Mouse (Mus musculus): ENCODE data around the gene Nadk. TPM values are rescaled to one million over a fixed set of nuclear protein-coding genes. Genes with fewer than 3 reads are reported as not detected.

Gene Nadk
- polyA plus RNA-seq, 1 experiment from 2014 or later: 95.1 TPM

- Histone ChIP-seq H3K9me3 (ENCODE audit: control insufficient read depth, low read length) (no peaks in the 10 kb centered on the region), H3K27me3 (ENCODE audit: control insufficient read depth, insufficient read depth, low read length) (no peaks in the 10 kb centered on the region), H3K36me3 (ENCODE audit: control insufficient read depth, insufficient read depth, low read length) (peaks cover 23% of the 10 kb centered on the region), H3K27ac (replicated peaks; ENCODE audit: low read depth, low read length) (no peak overlapping the region), H3K9ac (replicated peaks; ENCODE audit: low read length) (no peak overlapping the region), H3K4me1 (ENCODE audit: control insufficient read depth, insufficient read depth, low read length) (no peaks in the 10 kb centered on the region), H3K4me3 (replicated peaks; ENCODE audit: low read depth, low read length) (no peak overlapping the region), H3K4me2 (ENCODE audit: low read length) (no peak overlapping the region)
- DNase-seq (no peak), ATAC-seq (ENCODE audit: low FRiP score, low TSS enrichment) (no peak)
- WGBS: 54% methylated on average over 1 of the region's 1 CpGs
These were observed 31.6 kb downstream of the Nadk start for GRCm38 (mm10) chr4:155593780-155594179.

- no peak overlapping the region for H3K4me3 ChIP-seq (replicated peaks; ENCODE audit: low read depth, low read length)
- H3K36me3 ChIP-seq (ENCODE audit: control insufficient read depth, insufficient read depth, low read length): 0 out of 2 replicates have a peak, but pooled peaks cover 4% of the 10 kb centered on the region
- WGBS: 82% methylated on average over 3 of the region's 3 CpGs
These were observed 33.6 kb downstream of the Nadk start for GRCm38 (mm10) chr4:155595777-155596176.

GRCm38 (mm10) chr4:155596606-155597005 is 34.4 kb downstream of the Nadk start:
- Histone ChIP-seq H3K27ac (replicated peaks; ENCODE audit: low read depth, low read length) (no peak overlapping the region), H3K4me1 (ENCODE audit: control insufficient read depth, insufficient read depth, low read length) (no peaks in the 10 kb centered on the region), H3K9me3 (ENCODE audit: control insufficient read depth, low read length) (no peaks in the 10 kb centered on the region), H3K36me3 (ENCODE audit: control insufficient read depth, insufficient read depth, low read length) (no peaks in the 10 kb centered on the region), H3K4me3 (replicated peaks; ENCODE audit: low read depth, low read length) (no peak overlapping the region), H3K27me3 (ENCODE audit: control insufficient read depth, insufficient read depth, low read length) (no peaks in the 10 kb centered on the region), H3K9ac (replicated peaks; ENCODE audit: low read length) (no peak overlapping the region), H3K4me2 (ENCODE audit: low read length) (no peak overlapping the region)
- WGBS: 75% methylated on average over 5 of the region's 5 CpGs
- ATAC-seq (ENCODE audit: low FRiP score, low TSS enrichment): no peak
- DNase-seq: no peak

More at GRCm38 (mm10) chr4:155595777-155596176, 33.6 kb downstream of the Nadk start:
- DNase-seq: no peak
- ATAC-seq (ENCODE audit: low FRiP score, low TSS enrichment): no peak
- H3K27ac ChIP-seq (replicated peaks; ENCODE audit: low read depth, low read length): no peak overlapping the region
- H3K27me3 ChIP-seq (ENCODE audit: control insufficient read depth, insufficient read depth, low read length): no peaks in the 10 kb centered on the region
- no peaks in the 10 kb centered on the region for H3K9me3 ChIP-seq (ENCODE audit: control insufficient read depth, low read length)
- H3K9ac ChIP-seq (replicated peaks; ENCODE audit: low read length): no peak overlapping the region
- H3K4me1 ChIP-seq (ENCODE audit: control insufficient read depth, insufficient read depth, low read length): no peaks in the 10 kb centered on the region
- H3K4me2 ChIP-seq (ENCODE audit: low read length): no peak overlapping the region

DNA sequence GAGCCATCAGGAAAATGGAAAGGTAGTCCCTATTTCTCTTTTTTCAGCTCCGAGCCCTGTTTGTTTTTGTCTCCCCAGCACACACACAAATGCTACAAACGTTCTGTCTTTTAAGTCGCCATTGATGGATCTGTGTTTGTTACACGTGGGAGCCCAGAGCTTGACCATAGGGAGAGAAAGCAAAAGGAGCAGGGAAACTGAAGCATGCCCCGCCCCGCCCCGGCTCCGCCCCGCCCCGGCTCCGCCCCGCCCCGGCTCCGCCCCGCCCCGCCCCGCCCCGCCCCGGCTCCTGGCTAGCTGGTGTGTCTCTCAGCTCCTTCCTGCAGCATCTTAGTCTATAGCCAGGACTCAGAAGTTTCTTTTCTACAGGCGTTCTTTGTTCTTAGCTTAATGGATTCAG is 36.4 kb downstream of the Nadk start:
- Histone ChIP-seq H3K27me3 (ENCODE audit: control insufficient read depth, insufficient read depth, low read length) (no peaks in the 10 kb centered on the region), H3K9ac (replicated peaks; ENCODE audit: low read length) (no peak overlapping the region), H3K9me3 (ENCODE audit: control insufficient read depth, low read length) (no peaks in the 10 kb centered on the region), H3K36me3 (ENCODE audit: control insufficient read depth, insufficient read depth, low read length) (peaks cover 4% of the 10 kb centered on the region; the same call in 1 of the 2 replicates), H3K4me2 (ENCODE audit: low read length) (no peak overlapping the region), H3K4me3 (replicated peaks; ENCODE audit: low read depth, low read length) (no peak overlapping the region), H3K27ac (replicated peaks; ENCODE audit: low read depth, low read length) (no peak overlapping the region), H3K4me1 (ENCODE audit: control insufficient read depth, insufficient read depth, low read length) (0 out of 2 replicates have a peak, but pooled peaks cover 11% of the 10 kb centered on the region)
- WGBS: 23% methylated on average over 17 of the region's 20 CpGs
- DNase-seq: no peak
- ATAC-seq (ENCODE audit: low FRiP score, low TSS enrichment): no peak

DNA sequence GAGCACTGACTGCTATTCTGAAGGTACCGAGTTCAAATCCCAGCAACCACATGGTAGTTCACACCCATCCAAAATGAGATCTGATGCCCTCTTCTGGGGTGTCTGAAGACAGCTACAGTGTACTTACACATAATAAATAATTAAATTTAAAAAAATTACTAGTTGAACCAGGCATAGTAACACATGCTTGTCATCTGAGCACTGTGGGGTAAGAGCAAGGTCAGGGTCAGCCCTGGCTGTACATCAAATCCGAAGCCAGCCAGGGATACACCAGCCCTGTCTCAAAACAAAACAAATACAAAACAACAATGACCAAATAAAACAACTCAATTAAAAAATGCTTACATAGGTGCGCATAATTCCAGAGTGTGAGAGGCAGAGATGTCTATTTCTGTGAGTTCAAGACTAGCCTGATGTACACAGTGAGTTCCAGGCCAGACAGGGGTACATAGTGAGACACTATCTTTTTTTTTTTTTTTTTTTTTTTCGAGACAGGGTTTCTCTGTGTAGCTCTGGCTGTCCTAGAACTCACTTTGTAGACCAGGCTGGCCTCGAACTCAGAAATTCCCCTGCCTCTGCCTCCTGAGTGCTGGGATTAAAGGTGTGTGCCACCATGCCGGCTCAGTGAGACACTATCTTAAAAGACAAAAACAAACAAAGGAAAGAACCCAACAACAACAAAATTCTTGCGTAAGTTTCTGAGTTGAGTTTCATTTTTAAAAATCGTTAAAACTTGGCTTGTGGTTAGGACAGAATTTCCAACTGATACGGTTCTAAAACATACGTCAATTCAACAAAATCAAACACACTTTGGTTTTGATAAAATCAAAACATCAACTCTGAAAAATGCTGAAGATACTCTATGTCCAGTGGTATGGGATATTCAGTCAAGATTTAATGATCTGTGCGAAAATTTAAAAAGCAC is 38.0 kb downstream of the Nadk start:
- H3K4me1 ChIP-seq (ENCODE audit: control insufficient read depth, insufficient read depth, low read length): 0 out of 2 replicates have a peak, but pooled peaks cover 11% of the 10 kb centered on the region
- peak overlapping the region; percentile 94 for H3K9ac ChIP-seq (replicated peaks; ENCODE audit: low read length)
- H3K27me3 ChIP-seq (ENCODE audit: control insufficient read depth, insufficient read depth, low read length): no peaks in the 10 kb centered on the region
- ATAC-seq (ENCODE audit: low FRiP score, low TSS enrichment) (no peak), DNase-seq (no peak)
- H3K36me3 ChIP-seq (ENCODE audit: control insufficient read depth, insufficient read depth, low read length): peaks cover 13% of the 10 kb centered on the region; the same call in 1 of the 2 replicates
- 89% methylated on average over 10 of the region's 11 CpGs for WGBS
- peak overlapping the region; percentile 88 for H3K4me2 ChIP-seq (ENCODE audit: low read length)
- peak overlapping the region; percentile 96 for H3K4me3 ChIP-seq (replicated peaks; ENCODE audit: low read depth, low read length)
- H3K27ac ChIP-seq (replicated peaks; ENCODE audit: low read depth, low read length): peak overlapping the region; percentile 100
- no peaks in the 10 kb centered on the region for H3K9me3 ChIP-seq (ENCODE audit: control insufficient read depth, low read length)

DNA sequence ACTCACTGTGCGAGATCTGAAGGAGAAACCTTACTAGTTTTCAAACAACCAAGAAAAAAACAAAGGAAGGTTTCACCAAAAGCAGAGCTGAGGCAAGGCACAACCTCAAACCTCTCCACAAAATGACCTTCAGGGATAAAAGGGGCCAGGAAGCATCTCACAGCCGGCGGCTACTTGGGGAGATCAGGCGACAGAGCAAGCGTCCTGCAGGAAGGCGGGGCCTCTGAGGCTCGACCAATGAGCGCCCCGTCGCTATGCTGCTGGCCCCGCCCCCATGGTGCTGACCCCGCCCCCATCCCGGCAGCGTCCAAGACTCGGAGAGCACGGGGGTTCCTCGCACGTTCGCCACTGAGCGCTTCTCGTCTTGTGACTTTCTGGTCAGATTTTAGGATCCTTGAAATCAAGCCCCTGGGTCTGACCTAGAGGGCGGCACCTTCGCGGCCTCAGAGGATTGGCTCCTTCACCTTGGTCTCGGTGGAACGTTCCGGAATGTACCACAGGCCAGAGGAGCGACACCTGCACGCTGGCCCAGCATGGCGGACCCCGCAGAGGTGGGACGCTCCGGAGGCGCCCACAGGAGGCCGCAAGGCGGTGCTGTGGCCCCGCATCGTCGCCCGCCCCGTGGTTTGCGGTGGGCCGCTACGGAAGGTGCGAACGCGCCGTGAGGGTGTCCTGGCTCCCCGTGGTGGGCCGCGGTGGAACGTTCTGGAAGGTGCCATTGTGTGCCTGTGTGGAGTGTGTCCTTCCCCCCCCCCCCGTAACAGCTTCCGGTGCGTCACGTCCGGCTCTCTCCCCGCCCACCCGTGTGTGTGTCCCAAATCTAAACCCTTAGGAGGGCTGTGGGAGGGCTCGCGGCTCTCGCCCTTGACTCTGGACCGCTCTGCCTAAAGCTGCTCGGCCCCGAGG is 39.2 kb downstream of the Nadk start, which contains the start of gene Slc35e2:
TSS of gene Slc35e2 (plus strand) at position 326 of the 906 bp plus-strand sequence.
- H3K4me2 ChIP-seq (ENCODE audit: low read length): peak within 1 kb of the TSS; percentile 88

GRCm38 (mm10) chr4:155601997-155602456 is 39.8 kb downstream of the Nadk start:
- Histone ChIP-seq H3K27ac (replicated peaks; ENCODE audit: low read depth, low read length) (peak overlapping the region; percentile 100), H3K36me3 (ENCODE audit: control insufficient read depth, insufficient read depth, low read length) (peaks cover 19% of the 10 kb centered on the region), H3K4me1 (ENCODE audit: control insufficient read depth, insufficient read depth, low read length) (0 out of 2 replicates have a peak, but pooled peaks cover 11% of the 10 kb centered on the region), H3K4me2 (ENCODE audit: low read length) (peak overlapping the region; percentile 88), H3K9me3 (ENCODE audit: control insufficient read depth, low read length) (no peaks in the 10 kb centered on the region), H3K27me3 (ENCODE audit: control insufficient read depth, insufficient read depth, low read length) (no peaks in the 10 kb centered on the region), H3K4me3 (replicated peaks; ENCODE audit: low read depth, low read length) (peak overlapping the region; percentile 96), H3K9ac (replicated peaks; ENCODE audit: low read length) (peak overlapping the region; percentile 94)
- ATAC-seq (ENCODE audit: low FRiP score, low TSS enrichment) (no peak), DNase-seq (no peak)
- 2% methylated on average over 31 of the region's 31 CpGs for whole genome bisulfite sequencing

More for the DNA sequence above, 39.2 kb downstream of the Nadk start, which contains the start of gene Slc35e2:
- H3K4me1 ChIP-seq (ENCODE audit: control insufficient read depth, insufficient read depth, low read length): 0 out of 2 replicates have a peak, but pooled peaks cover 11% of the 10 kb centered on the region
- H3K9me3 ChIP-seq (ENCODE audit: control insufficient read depth, low read length): no peaks in the 10 kb centered on the region
- peak within 1 kb of the TSS; percentile 96 for H3K4me3 ChIP-seq (replicated peaks; ENCODE audit: low read depth, low read length)
- 1% methylated on average over 65 of the region's 65 CpGs for WGBS
- peak; percentile 97 for DNase-seq
- H3K36me3 ChIP-seq (ENCODE audit: control insufficient read depth, insufficient read depth, low read length): peaks cover 15% of the 10 kb centered on the region
- no peaks in the 10 kb centered on the region for H3K27me3 ChIP-seq (ENCODE audit: control insufficient read depth, insufficient read depth, low read length)
- peak within 1 kb of the TSS; percentile 100 for H3K27ac ChIP-seq (replicated peaks; ENCODE audit: low read depth, low read length)
- ATAC-seq (ENCODE audit: low FRiP score, low TSS enrichment): peak; percentile 96
- H3K9ac ChIP-seq (replicated peaks; ENCODE audit: low read length): peak within 1 kb of the TSS; percentile 94

DNA sequence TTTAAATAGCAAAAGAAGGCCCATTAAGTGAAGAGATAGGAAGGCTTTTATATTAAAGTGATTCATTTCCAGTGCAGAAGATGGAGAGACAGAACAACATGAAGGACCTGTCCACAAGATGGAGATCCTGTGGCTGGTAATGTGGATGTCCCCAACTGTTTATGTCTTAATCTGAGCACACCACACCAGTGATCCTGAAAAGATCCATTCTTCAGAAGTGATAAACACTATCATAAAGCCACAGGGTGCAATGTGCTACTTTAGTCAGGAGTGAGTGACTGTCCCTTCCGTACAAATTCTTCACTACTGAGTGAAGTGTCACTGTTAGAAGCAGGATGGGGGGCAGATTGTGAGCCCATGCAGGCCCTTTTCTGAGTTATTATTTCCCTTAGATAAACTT is 40.6 kb downstream of the Nadk start:
- no peak for DNase-seq
- Histone ChIP-seq H3K27me3 (ENCODE audit: control insufficient read depth, insufficient read depth, low read length) (no peaks in the 10 kb centered on the region), H3K4me3 (replicated peaks; ENCODE audit: low read depth, low read length) (peak overlapping the region; percentile 96), H3K36me3 (ENCODE audit: control insufficient read depth, insufficient read depth, low read length) (peaks cover 19% of the 10 kb centered on the region), H3K4me1 (ENCODE audit: control insufficient read depth, insufficient read depth, low read length) (0 out of 2 replicates have a peak, but pooled peaks cover 11% of the 10 kb centered on the region), H3K4me2 (ENCODE audit: low read length) (peak overlapping the region; percentile 88), H3K27ac (replicated peaks; ENCODE audit: low read depth, low read length) (no peak overlapping the region), H3K9ac (replicated peaks; ENCODE audit: low read length) (peak overlapping the region; percentile 94; the same call in 1 of the 2 replicates), H3K9me3 (ENCODE audit: control insufficient read depth, low read length) (no peaks in the 10 kb centered on the region)
- WGBS: 97% methylated on average over 1 of the region's 1 CpGs
- ATAC-seq (ENCODE audit: low FRiP score, low TSS enrichment): no peak

Data from midbrain, embryonic 14.5 days (tissue).